Mouse (Mus musculus) heart, embryonic 13.5 days (tissue): ENCODE results near the gene Vim. TPM values are rescaled to one million over a fixed set of nuclear protein-coding genes. Genes with fewer than 3 reads are reported as not detected.
A peak's percentile ranks its signal among the peaks of the same experiment; 100 is the strongest.

Experiments used
- ATAC-seq: fragments of 200-750 bp; cut with Nextera tagmentation; 2 replicates; pipeline ENCODE4 v1.8.0; 2017; ENCODE audit warnings: moderate TSS enrichment; ENCODE audit not compliant: insufficient number of reproducible peaks, low FRiP score, low TSS enrichment; ENCODE audit errors: extremely low read depth
- H3K27ac ChIP-seq: fragments of 300-500 bp; sonication (generic); replicated peaks from 2 replicates; pipeline ENCODE4 v1.5.1; 2015; ENCODE audit warnings: moderate library complexity, mild to moderate bottlenecking, inconsistent platforms
- H3K27me3 ChIP-seq: fragments of 300-500 bp; sonication (generic); replicated peaks from 2 replicates; pipeline ENCODE4 v1.6.1; 2015; ENCODE audit warnings: mild to moderate bottlenecking, inconsistent platforms
- H3K36me3 ChIP-seq: fragments of 300-500 bp; sonication (generic); 2 replicates; pipeline ENCODE4 v1.6.1; 2015; ENCODE audit warnings: mild to moderate bottlenecking, inconsistent platforms
- H3K4me1 ChIP-seq: fragments of 300-500 bp; sonication (generic); 2 replicates; pipeline ENCODE4 v1.6.1; 2015; ENCODE audit warnings: inconsistent platforms
- H3K4me2 ChIP-seq: fragments of 300-500 bp; sonication (generic); 2 replicates; pipeline ENCODE4 v1.6.1; 2015; ENCODE audit warnings: inconsistent platforms, mild to moderate bottlenecking, moderate library complexity
- H3K4me3 ChIP-seq: fragments of 300-500 bp; sonication (generic); 2 replicates; pipeline ENCODE4 v1.5.1; 2015; ENCODE audit warnings: moderate library complexity, mild to moderate bottlenecking, inconsistent platforms
- H3K9ac ChIP-seq: fragments of 300-500 bp; sonication (generic); 2 replicates; pipeline ENCODE4 v1.6.1; 2015; ENCODE audit warnings: inconsistent platforms, mild to moderate bottlenecking, moderate library complexity
- H3K9me3 ChIP-seq: fragments of 300-500 bp; sonication (generic); 2 replicates; pipeline ENCODE4 v1.6.1; 2016; ENCODE audit warnings: inconsistent platforms
- WGBS: fragments of 180-500 bp; shearing (Covaris S2); methylation state at CpG from one replicate; pipeline ENCODE4 v1.1.7; 2015; ENCODE audit warnings: mixed read lengths; 5-methylcytosine and 5-hydroxymethylcytosine counted together
- polyA plus RNA-seq: library from polyadenylated mRNA; unstranded; fragments of >200 nt; fragmentation: Nextera tagmentation; extraction: Ambion mirVana; gene quantifications from 2 replicates; pipeline ENCODE4 v1.2.1, GENCODE M21; 2015

Vim gene
- polyA plus RNA-seq, 1 experiment from 2014 or later, result 987 TPM

DNA sequence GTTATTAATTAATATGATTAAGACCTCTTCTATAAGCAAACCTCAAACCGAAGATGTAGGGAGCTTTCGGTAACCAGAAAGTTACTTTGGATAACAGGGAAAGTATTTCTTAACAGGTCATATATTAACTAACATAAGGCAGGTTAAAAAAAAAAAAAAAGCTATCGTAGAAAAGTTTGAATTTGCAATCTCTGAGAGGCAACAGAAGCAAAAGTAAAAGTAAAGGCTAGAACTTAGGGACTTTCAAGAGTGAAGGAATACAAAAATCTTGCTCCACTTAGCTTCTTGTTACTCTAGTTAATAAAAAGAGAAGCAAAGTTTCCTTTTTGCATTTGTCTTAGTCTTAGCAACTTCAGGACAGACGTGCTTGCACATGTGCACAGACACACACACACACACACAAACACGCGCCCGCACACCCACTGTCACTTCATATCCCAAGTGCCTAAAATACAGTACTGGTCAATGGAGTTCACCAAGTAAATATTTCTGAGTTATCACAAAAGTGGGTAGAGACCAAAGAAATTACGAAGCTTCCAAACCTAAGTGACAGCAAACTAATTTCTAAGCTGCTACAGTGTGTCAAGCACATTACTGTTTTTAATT lies 30.1 kb upstream of the Vim start:
- Histone ChIP-seq H3K4me3 (peak overlapping the region; percentile 63), H3K27ac (peak overlapping the region; percentile 91), H3K4me1 (peaks cover 19% of the 10 kb centered on the region; the same call in 1 of the 2 replicates), H3K27me3 (no peaks in the 10 kb centered on the region), H3K36me3 (no peaks in the 10 kb centered on the region), H3K4me2 (peak overlapping the region; percentile 80), H3K9me3 (no peaks in the 10 kb centered on the region), H3K9ac (peak overlapping the region; percentile 86)
- no peak for ATAC-seq
- 52% methylated on average over 8 of the region's 8 CpGs for WGBS

DNA sequence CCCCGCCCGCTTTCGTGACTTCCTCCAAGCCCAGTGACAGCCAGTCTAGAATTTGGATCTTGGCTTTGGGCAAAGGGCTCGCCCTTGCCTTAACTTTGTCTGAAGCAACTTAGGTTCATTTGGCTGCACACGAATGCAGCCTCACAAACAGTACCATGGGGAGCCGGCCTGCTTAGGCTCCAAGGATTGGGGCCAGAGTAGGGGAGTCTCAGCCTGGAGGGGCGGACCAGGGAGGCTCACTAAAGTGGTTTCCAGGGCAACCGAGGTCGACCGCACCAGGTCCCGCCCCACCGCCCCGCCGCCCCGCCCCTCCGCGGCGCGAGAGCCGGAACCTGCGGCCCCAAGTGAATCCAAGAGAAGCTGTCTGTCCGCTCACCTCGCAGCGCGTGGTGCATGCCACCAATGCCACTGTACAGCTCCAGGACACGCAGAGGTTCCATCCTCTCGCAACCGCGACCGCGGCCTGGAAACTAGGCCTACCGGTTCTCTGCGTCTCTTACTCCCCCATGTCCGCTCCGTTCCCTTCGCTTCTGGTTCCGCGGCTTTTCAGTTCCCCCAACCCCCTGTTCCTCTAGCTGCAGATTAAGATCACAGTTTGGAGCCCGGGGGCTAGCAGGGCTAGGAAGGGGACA lies 29.4 kb upstream of the Vim start, which contains the start of gene Trdmt1:
Gene Trdmt1 (minus strand): TSS at position 476 of the 632 bp plus-strand sequence.
- no peaks in the 10 kb centered on the region for H3K27me3 ChIP-seq

GRCm38 (mm10) chr2:13548749-13549148 lies 25.0 kb upstream of the Vim start:
- Histone ChIP-seq H3K9ac (no peak overlapping the region), H3K27ac (no peak overlapping the region), H3K4me1 (peaks cover 23% of the 10 kb centered on the region), H3K4me3 (no peak overlapping the region), H3K27me3 (no peaks in the 10 kb centered on the region), H3K9me3 (no peaks in the 10 kb centered on the region), H3K4me2 (no peak overlapping the region), H3K36me3 (no peaks in the 10 kb centered on the region)
- no peak for ATAC-seq
- 68% methylated on average over 3 of the region's 3 CpGs for WGBS

More for the DNA sequence above, 29.4 kb upstream of the Vim start, which contains the start of gene Trdmt1:
- WGBS, result 1% methylated on average over 39 of the region's 39 CpGs
- Histone ChIP-seq H3K36me3 (no peaks in the 10 kb centered on the region), H3K4me2 (peak within 1 kb of the TSS; percentile 80), H3K9ac (peak within 1 kb of the TSS; percentile 86), H3K27ac (peak within 1 kb of the TSS; percentile 91), H3K4me1 (peaks cover 15% of the 10 kb centered on the region; the same call in 1 of the 2 replicates), H3K4me3 (peak within 1 kb of the TSS; percentile 63), H3K9me3 (no peaks in the 10 kb centered on the region)
- ATAC-seq, result peak; percentile 97

- WGBS, result 43% methylated on average over 2 of the region's 2 CpGs
- Histone ChIP-seq H3K27ac (no peak overlapping the region), H3K36me3 (no peaks in the 10 kb centered on the region), H3K4me2 (peak overlapping the region; percentile 19), H3K9ac (no peak overlapping the region), H3K4me1 (peaks cover 43% of the 10 kb centered on the region), H3K9me3 (no peaks in the 10 kb centered on the region), H3K27me3 (no peaks in the 10 kb centered on the region), H3K4me3 (no peak overlapping the region)
- ATAC-seq, result no peak
Measured at GRCm38 (mm10) chr2:13553966-13554365, 19.8 kb upstream of the Vim start.

GRCm38 (mm10) chr2:13556239-13556638 lies 17.5 kb upstream of the Vim start:
- Histone ChIP-seq H3K4me1 (peaks cover 37% of the 10 kb centered on the region), H3K36me3 (no peaks in the 10 kb centered on the region), H3K27ac (no peak overlapping the region), H3K27me3 (no peaks in the 10 kb centered on the region), H3K9me3 (no peaks in the 10 kb centered on the region), H3K4me2 (no peak overlapping the region), H3K4me3 (no peak overlapping the region), H3K9ac (no peak overlapping the region)
- ATAC-seq, result no peak

GRCm38 (mm10) chr2:13557145-13558030 lies 16.3 kb upstream of the Vim start:
- no peaks in the 10 kb centered on the region for H3K9me3 ChIP-seq
- H3K4me2 ChIP-seq, result no peak overlapping the region
- WGBS, result 54% methylated on average over 9 of the region's 9 CpGs
- H3K4me3 ChIP-seq, result no peak overlapping the region
- H3K27me3 ChIP-seq, result no peaks in the 10 kb centered on the region
- no peaks in the 10 kb centered on the region for H3K36me3 ChIP-seq
- ATAC-seq, result no peak
- H3K9ac ChIP-seq, result no peak overlapping the region
- H3K4me1 ChIP-seq, result peaks cover 37% of the 10 kb centered on the region
- H3K27ac ChIP-seq, result peak overlapping the region; percentile 10; the same call in 1 of the 2 replicates

GRCm38 (mm10) chr2:13558607-13559262 lies 15.0 kb upstream of the Vim start:
- 32% methylated on average over 5 of the region's 5 CpGs for WGBS
- no peaks in the 10 kb centered on the region for H3K27me3 ChIP-seq
- peaks cover 28% of the 10 kb centered on the region for H3K4me1 ChIP-seq
- H3K27ac ChIP-seq, result 0 out of 2 replicates have a peak overlapping the region, but pooled peaks have one; percentile 21
- H3K4me2 ChIP-seq, result no peak overlapping the region
- no peak overlapping the region for H3K4me3 ChIP-seq
- no peak overlapping the region for H3K9ac ChIP-seq
- H3K36me3 ChIP-seq, result no peaks in the 10 kb centered on the region
- ATAC-seq, result no peak
- H3K9me3 ChIP-seq, result no peaks in the 10 kb centered on the region

DNA sequence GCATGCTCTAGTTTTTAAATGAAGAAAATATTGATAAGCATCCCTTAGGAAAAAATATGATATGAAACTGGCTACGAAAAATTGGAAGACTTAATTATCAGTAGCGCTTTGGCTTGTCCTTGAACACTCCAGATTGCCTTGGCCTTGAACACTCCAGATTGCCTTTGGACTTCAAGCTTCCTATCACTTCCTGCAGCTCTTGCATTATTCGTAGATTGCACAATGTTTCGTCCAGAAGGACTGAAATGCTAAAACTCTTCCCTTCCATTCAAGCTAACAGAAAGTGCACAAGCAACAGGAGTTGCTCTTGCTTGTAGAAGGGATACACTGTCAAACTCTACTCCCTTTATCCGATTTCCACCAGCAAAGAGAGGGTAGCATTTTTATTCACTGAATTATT lies 14.4 kb upstream of the Vim start:
- WGBS, result 60% methylated on average over 5 of the region's 5 CpGs
- no peak overlapping the region for H3K9ac ChIP-seq
- no peak overlapping the region for H3K4me2 ChIP-seq
- H3K27me3 ChIP-seq, result no peaks in the 10 kb centered on the region
- H3K9me3 ChIP-seq, result no peaks in the 10 kb centered on the region
- H3K36me3 ChIP-seq, result no peaks in the 10 kb centered on the region
- no peak overlapping the region for H3K4me3 ChIP-seq
- peaks cover 22% of the 10 kb centered on the region for H3K4me1 ChIP-seq
- no peak for ATAC-seq
- no peak overlapping the region for H3K27ac ChIP-seq

DNA sequence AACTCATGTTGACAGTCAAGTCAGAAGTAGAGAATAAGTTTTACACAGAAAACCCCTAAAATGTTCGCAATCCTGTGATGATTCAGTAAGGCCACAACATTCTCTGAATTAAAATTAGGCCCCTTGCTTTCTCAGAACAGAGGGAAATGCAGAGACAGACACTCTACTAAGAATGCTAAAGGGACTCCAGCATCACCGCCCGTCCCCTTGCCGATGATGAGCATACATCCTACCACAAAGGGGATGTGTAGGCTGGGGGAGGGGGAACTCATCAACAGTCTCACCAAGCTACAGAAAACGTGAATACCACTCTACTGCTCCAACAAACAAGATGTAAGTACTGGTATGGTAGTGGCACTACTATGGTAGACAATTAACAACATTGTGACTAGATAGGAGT lies 14.0 kb upstream of the Vim start:
- H3K4me2 ChIP-seq, result no peak overlapping the region
- no peak overlapping the region for H3K9ac ChIP-seq
- peaks cover 19% of the 10 kb centered on the region for H3K4me1 ChIP-seq
- H3K4me3 ChIP-seq, result no peak overlapping the region
- no peaks in the 10 kb centered on the region for H3K9me3 ChIP-seq
- 82% methylated on average over 5 of the region's 5 CpGs for WGBS
- no peaks in the 10 kb centered on the region for H3K27me3 ChIP-seq
- H3K36me3 ChIP-seq, result no peaks in the 10 kb centered on the region
- H3K27ac ChIP-seq, result no peak overlapping the region
- no peak for ATAC-seq

DNA sequence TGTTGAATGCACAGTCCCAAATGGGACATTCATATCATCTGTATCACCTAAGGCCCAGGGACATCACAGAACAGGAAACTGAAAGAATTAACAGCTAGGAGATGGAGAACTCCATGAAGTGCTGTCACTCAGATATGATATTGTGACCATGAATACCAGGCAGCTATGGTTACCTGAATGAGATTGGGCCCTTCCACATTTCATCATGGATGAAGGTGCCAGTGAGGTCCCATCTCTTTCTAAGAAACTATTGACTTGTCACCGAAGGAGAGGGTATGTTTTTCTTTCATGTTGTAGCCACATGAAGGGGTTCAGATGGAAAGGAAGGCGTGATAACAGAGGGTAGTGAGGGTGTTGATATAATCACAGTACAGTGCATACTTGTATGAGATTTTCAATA lies 13.3 kb upstream of the Vim start:
- no peak overlapping the region for H3K9ac ChIP-seq
- no peak overlapping the region for H3K4me3 ChIP-seq
- no peaks in the 10 kb centered on the region for H3K27me3 ChIP-seq
- no peak overlapping the region for H3K27ac ChIP-seq
- WGBS, result 60% methylated on average over 2 of the region's 2 CpGs
- no peaks in the 10 kb centered on the region for H3K36me3 ChIP-seq
- H3K4me1 ChIP-seq, result peaks cover 19% of the 10 kb centered on the region
- no peak for ATAC-seq
- no peak overlapping the region for H3K4me2 ChIP-seq
- H3K9me3 ChIP-seq, result no peaks in the 10 kb centered on the region

DNA sequence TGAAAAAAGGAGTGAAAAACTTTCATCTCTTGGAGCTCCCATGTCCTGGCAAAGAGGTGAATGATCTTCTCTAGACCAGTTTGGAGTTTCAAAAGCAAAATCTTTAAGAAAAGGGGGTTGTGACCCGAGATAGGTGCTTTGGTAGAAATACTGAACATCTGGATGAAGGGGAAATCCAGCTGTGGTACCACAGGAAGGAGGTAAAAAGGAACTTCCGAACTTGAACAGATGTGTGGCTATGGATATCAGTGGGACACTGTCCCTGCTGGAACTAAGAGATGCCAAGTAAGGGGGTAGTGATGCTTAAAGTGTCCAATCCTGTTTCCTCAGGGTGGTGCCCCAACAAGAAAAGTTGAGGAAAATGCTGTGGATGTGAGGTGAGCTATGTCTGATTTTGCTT lies 3.6 kb upstream of the Vim start:
- Histone ChIP-seq H3K27me3 (no peaks in the 10 kb centered on the region), H3K9me3 (no peaks in the 10 kb centered on the region), H3K9ac (no peak overlapping the region), H3K36me3 (no peaks in the 10 kb centered on the region), H3K4me2 (no peak overlapping the region), H3K4me1 (peaks cover 15% of the 10 kb centered on the region), H3K4me3 (no peak overlapping the region), H3K27ac (no peak overlapping the region)
- WGBS, result 68% methylated on average over 2 of the region's 2 CpGs
- ATAC-seq, result no peak
